Mouse (Mus musculus) myocyte (in vitro differentiated cells): ENCODE results near the gene Stxbp3.

Experiments
- MAX ChIP-seq: IDR thresholded peaks from one replicate; pipeline ENCODE4 v1.6.1; 2011; ENCODE audit warnings: low read depth, mild to moderate bottlenecking, control low read depth
- POLR2A ChIP-seq: IDR thresholded peaks from one replicate; pipeline ENCODE4 v1.6.1; 2011; ENCODE audit warnings: low read depth, mild to moderate bottlenecking, control low read depth, moderate library complexity; ENCODE audit not compliant: insufficient read length
- TCF3 ChIP-seq: IDR thresholded peaks from one replicate; pipeline ENCODE4 v1.6.1; 2011; ENCODE audit warnings: low read depth, control low read depth; ENCODE audit not compliant: insufficient read length
- USF1 ChIP-seq: IDR thresholded peaks from one replicate; pipeline ENCODE4 v1.6.1; 2011; ENCODE audit warnings: low read depth, mild to moderate bottlenecking, control low read depth, moderate library complexity

DNA sequence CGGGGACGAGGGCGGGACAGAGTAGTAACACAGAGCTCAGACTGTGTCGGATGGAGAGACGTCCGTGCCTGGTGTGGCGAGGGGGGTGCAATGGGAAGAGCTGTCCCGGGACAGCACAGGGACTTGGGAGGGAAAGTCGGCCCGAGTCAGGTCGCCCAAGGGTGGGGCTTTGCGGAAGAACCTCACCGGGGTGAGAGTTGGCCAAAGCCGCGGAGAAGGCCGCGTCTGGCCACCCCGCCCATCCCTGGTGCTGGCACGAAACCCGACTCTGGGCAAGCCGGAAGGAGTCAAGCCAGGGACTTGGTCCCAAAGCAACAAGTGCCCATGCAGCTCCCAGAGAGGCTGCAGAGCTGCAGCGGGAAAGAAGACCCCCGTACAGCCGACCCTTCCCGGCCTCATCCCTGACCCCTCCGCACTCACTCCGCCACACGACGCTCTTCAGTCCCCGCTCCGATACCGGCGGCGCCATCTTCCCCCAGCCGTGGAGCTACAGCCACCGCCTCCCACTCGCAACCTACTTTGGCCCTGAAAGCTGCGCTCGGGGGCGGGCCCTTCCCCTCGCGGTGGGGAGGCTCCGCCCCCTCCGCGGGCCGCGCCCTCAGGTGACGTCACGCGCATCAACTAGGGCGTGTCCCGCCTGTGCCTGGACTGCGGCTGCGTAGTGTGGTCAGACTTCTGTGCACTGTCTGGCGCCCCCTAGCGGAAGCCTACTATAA is at the start of gene Stxbp3:
- TF ChIP-seq POLR2A: peak; percentile 87
- TF ChIP-seq MAX: no peak
- TF ChIP-seq TCF3: no peak
- TF ChIP-seq USF1: no peak
